Mouse (Mus musculus): ENCODE data around the gene Fam229b. TPM values are rescaled to one million over a fixed set of nuclear protein-coding genes. Genes with fewer than 3 reads are reported as not detected.

Fam229b gene
- total RNA-seq, 1 experiment from 2014 or later = 3.0 TPM

DNA sequence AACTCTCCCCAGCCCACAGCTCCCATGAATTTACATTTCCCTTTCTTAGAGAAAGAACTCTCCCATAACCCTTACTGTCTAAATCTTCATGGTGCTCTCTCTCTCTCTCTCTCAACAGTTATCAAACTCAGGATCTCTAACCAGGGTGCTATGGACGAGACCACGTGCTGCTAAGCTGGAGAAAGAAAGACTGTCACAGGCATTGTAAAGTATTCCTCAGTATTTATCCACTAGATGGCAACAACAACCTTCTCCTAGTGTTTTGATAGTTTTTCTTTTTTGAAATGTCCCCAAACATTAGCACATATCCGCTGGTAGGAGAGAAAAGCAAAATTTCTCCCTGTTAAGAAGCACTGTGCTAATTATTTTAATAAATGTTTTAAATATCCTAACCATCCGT, 12.3 kb downstream of the Fam229b start:
- no peak for DNase-seq

DNA sequence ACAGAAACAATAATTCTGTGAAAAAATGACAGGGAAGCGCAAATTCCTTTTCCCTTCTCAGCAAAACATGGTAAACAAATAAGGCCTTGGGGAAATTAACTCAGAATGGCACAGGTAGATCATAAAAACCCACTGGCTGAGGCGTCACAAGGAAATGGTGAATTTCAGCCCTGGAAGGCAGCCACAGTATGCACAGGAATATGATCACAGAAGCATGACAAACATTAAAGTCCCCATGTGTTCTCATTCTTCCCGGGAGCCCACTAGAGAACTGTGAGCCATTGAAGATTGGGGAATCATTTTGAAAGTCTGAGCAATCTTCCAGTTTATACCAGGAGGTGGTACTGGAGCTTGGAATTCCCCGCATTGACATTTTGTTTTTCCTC, 24.2 kb downstream of the Fam229b start:
- DNase-seq = no peak

DNA sequence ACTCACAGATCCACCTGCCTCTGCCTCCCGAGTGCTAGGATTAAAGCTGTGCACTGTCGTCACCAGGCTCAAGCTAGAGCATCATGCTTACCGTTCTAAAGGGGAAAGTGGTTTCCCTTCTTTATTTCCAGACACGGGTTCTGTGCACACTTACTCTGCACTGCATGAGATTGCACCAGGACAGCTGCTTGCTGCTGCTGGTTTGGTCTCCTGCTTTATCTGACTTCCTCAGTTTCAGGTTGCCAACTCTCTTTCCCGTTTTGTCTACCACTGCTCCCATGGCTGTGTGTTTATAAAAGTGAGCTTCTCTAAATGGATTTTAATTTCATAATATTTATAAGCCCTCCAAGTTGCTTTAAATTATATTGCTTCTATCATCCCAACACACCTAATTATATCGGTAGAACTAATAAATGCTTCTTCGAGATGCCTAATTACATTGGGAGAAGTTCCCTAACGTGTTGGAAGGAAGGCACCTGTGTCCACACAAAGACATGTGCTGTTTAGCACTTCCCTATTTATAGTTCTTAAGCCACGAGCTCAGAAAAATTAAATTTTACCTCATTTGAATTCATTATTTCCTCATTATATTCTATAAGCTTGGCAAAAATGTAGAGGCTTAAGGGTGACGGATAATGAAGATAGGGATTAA, 24.8 kb downstream of the Fam229b start:
- no peak for DNase-seq

DNA sequence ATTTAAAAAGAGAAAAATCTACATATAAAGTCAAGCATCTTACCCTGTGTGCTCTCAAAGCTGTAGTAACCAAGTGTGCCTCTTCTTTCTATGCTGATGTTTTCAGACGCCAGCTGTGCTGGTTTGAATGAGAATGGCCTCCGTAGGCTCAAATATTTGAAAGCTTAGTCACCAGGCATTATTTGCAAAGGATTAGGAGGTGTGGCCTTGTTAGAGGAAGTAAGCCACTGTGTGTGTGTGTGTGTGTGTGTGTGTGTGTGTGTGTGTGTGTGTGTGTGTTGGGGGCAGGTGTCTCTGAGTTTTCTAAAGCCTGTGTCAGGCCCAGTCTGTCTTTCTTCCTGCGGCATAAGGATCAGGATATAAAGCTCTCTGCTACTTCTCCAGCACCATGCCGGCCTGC, 26.8 kb downstream of the Fam229b start:
- no peak for DNase-seq

DNA sequence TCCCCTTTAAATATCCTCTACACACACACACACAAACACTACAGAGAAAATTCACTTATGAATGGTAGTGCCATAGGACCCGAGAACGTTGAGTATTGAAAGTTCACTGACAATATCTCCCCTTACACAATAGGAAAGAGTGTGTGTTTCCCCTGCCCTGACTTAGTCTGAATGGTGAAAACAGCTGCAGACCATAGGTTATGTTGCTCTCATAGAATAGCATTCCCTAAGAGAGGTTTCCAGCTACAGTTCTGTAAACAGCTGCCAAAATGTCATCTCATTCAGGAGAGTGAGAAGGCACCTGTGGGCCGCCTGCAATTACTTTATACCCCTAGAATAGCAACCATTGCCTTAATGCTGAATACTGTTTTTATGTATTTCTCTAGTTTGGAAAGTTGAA, 27.3 kb downstream of the Fam229b start:
- DNase-seq = no peak

DNA sequence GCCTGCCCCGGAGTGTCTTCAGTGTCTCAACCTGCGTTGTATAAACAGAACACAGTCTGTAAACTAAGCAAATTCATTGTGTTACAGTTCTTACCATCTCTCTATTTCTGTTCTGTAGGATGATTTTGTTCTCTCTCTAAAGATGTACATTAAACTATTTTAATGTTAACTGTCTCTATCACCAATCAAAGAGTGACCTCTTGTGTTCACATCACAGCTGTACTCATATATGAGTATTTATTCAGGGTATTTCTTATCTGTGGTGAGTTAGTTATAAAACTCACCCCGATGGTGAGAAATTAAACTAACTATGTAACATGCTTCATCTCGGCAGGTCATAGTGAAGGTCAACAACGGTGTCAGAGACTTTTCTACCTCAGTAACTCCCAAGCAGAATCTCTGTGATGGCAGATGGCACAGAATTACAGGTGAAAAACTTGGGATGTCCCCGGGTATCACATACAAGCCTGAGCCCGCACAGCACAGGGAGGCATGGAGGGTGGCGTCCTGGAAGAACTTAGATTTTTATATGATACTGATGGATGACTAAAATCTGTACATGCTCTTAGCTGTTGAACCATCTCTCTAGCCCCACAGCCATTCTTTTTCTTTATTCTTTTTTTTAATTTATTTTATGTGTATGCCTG, 28.8 kb downstream of the Fam229b start:
- no peak for DNase-seq

DNA sequence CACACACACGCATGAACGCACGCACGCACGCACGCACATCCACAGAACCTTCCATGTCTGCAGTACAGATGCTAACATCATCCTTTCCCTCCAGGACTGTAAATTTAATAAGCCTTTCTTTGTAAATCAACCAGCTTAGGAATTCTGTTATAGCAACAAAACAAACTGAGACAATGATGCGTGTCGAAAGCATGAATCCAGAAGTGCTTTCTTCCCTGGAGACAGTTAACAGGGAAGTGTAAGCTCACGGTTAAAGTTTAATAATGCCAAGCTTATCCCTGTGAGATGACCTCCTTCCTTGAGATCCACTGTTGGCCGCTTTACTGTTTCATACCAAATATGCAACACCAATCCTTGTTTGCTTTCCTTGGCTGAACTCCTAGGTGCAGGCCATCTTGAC, 35.0 kb downstream of the Fam229b start:
- no peak for DNase-seq

DNA sequence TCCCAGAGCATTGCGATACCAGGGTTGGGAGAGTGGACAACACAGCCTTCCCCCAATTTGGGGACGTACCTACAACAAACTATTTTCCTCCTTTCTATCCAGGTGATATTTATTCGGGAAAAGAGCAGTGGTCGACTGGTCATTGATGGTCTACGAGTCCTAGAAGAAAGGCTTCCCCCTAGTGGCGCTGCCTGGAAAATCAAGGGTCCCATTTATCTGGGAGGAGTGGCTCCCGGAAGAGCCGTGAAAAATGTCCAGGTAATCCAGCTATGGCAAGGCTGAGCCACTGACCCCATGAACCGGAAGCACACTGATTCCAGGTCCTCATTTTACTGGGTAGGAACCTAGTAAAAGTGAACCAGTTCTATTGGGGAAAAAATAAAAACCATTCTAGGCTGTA, 36.7 kb downstream of the Fam229b start:
- peak; percentile 54 for DNase-seq

DNA sequence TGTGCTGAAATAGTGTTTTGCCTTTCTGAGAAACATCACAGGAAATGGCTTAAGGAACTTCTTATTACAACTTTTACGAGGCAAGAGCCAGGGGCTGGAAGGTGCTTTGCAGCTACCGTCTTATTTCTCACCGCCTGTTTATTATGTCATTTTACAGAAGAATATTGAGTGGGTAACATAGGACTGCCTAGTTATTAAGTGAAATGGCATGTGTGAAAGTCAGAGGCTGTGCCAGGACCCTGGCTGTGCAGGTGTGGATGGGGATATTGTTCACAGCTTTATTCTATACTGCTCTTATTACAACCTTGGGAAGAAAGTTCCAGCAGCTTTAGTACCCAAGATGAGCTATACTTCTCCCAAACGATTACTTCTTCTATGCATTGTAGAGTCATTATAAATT, 61.7 kb downstream of the Fam229b start:
- no peak for DNase-seq

Other genes starting within 250 kb of the Fam229b start
- 79.0 and 87.8 TPM in 2 replicates for gene Lama4, start 168.4 kb downstream of the Fam229b start, total RNA-seq (2021)
- 1.6 and 2.3 TPM in 2 replicates for gene Tube1, start 62 bp upstream of the Fam229b start, total RNA-seq (2021)
- gene Ccn6, start 29.9 kb upstream of the Fam229b start, total RNA-seq (2021) = 0.33 and 0.34 TPM in 2 replicates
- 51.8 and 73.6 TPM in 2 replicates for gene Fyn, start 234.9 kb upstream of the Fam229b start, total RNA-seq (2021)

Measured in adrenal gland, postnatal 14 days (tissue).